Mouse (Mus musculus): ENCODE data around the gene Supt3. TPM values are rescaled to one million over a fixed set of nuclear protein-coding genes. Genes with fewer than 3 reads are reported as not detected.

Supt3 gene
- total RNA-seq, 2 experiments from 2014 or later: 18.7 to 24.6 TPM

GRCm38 (mm10) chr17:45128611-45129010 is 351.7 kb downstream of the Supt3 start:
- DNase-seq: no peak

DNA sequence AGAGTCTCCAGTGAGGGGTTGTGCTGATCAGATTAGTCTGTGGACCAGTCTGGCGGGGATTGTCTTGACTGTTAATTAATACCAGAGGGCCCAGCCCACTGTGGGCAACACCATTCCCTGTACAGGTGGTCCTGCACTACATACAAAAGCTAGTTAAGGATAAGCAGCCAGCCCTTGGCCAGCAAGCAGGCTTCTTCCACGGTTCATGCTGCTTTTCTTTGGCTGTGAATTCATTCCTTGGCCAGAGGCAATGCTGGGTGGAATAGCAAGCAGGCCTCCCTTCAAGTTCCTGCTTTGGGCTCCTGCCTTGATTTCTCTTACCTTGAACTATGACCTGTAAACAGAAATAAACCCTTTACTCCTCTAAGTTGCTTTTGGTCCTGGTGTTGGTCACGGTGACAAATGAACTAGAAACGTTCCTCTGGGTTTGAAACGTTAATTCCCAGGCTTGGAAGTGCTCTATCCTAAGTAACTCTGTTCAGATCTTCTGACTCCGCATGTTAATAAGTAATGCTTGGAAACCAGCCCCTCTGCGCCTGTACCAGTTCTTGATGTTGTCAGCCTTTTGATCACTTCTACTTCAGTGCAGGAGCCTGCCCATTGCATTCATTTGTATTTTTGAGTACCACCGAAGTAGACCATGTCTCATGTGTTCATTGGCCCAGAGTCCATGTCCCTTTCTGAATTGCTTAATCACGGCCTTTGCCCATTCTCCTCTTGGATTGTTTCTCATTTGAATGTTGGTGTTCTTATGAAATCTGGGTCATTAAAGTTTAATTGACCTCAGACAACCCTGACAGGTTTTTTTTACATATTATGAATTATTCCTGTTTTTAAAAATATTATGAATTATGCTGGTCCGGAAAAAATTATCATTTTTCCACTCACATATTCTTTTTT is 356.8 kb downstream of the Supt3 start:
- DNase-seq: no peak

DNA sequence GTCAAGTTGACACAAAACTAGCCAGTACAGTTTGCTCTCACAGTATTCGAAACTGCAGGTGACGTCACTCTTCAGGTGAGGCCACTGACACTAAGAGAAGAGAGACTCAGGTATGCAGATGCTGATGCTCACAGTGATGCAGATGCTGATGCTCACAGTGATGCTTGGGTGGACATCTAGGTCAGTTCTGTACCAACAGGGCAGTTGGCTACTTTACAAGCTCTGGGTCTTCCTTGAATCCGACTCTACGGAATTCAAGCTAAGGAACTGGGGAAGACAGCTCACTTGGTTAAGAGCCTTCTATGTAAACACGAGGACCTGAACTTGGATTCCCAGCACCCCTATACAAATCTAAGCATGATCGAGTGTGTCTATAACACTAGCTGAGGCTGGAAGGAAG is 359.5 kb downstream of the Supt3 start:
- DNase-seq: no peak

DNA sequence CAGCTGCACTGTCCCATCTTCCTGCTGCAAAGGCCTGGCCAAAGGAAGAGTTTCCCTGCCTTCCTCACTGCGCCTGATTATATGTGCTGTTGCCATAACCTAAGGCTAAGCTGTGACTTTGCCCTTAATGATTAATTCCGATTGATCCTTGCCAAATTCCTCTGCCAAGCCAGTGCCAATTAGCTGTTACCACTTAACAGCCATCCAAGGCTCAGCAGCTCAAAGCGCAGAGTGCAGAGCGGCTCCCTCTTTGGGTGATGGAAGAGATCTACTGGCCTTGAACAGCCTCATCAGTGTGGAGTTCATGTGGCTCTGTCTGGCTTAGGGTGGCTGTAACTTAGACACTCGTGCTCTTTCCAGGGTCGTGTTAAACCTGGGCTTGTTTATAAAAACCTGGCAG is 366.1 kb downstream of the Supt3 start:
- no peak for DNase-seq

DNA sequence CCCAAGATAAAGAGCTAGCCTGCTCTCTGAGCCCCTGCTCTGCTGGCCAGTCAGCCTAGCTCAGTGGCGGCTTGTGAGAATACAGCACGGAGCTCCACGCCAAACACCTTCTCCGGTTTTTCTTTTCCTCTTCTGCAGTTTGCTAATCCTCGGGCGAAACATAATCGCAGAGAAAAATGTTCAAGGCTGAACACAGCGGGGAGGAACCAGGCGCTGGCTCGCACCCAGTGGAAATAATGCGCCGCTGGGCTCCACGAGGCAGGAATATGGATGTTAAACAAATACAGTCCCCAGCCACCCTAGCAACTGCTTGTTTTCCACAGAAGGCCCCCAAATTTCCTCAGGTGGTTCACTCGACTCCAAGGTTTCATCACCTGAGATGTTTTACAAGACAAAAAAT is 367.7 kb downstream of the Supt3 start:
- DNase-seq: no peak

DNA sequence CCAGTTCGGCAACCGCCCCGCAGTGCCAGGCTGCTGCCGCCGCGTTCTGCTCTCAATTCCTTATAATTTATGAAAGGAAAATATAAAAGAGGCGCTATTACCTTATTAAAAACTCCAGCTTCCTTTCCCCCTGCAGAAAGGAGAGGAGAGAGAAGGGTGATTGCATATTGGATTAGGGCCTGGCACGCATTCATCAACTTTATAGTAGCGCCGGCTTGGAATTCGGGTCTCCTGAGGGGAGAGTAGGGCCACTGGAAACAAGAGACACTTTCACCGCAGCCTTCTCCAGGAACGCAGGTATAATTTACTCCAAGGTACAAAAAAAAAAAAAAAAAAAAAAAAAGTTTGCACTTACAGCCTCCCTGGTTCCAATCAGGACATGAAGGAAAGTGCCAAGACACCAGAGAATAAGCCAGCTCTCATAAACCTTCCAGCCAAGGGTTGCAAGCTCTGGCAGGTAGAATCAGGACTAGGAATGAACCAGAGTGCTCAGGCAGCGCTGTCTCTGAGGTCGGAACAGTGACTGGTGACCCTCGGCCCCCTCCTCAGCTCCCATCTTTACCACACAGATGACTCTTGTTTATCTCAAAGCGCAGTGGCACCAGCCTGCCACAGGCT is 374.5 kb downstream of the Supt3 start:
- no peak for DNase-seq

DNA sequence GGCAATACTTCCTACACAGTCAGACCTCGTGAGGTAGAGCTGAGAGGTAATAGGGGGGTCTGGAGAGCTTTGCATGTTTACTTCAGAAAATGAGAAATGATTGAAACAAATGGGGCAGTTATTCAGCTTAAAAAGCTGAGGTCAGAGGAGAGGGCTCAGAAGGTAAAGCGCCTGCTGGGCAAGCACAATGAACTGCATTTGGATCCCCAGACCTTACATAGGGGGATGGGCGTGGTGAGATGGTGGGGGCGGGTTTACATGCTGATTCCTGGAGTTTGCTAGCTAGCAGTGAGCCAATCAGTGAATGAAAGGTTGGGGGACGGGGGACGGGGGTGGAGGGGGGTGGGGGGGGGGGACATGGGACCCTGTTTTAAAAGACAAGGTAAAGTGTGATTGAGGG is 376.8 kb downstream of the Supt3 start:
- DNase-seq: no peak

- peak; percentile 32 for DNase-seq
Measured at GRCm38 (mm10) chr17:45158171-45158691, 381.3 kb downstream of the Supt3 start.

GRCm38 (mm10) chr17:45160651-45161050 is 383.7 kb downstream of the Supt3 start:
- DNase-seq: no peak

DNA sequence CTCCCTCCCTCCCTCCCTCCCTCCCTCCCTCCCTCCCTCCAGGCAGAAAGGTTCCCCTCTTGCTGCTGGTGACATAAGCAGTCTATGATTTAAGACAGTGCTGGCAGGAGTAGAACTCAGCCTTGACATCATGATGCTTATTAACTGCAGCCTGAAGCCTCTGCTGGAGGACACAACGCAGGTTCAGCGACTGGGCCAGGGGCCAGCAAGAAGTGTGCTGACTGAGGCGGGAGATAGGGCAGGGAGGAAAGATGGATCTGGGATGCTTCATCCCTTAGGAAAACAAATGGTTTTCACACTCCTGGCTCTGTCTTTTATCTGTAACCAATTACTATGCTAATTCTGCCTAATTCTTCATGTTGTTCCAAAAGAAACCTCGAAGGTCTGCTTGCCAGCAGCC is 388.8 kb downstream of the Supt3 start:
- peak; percentile 75 for DNase-seq

Other genes with a start within 250 kb of the Supt3 start
- gene Runx2, start 37.6 kb downstream of the Supt3 start, total RNA-seq (2021): 1 to 10 TPM; 3.4 to 6.5 TPM

Data from adrenal gland, postnatal 10 days (tissue).